Mouse (Mus musculus) adrenal gland, postnatal 10 days (tissue): ENCODE measurements around the gene Avpi1. TPM values are rescaled to one million over a fixed set of nuclear protein-coding genes. Genes with fewer than 3 reads are reported as not detected.
A peak's percentile ranks its signal among the peaks of the same experiment; 100 is the strongest.

Source experiments
- DNase-seq: peaks from one replicate; pipeline ENCODE4 v3.0.0; 2021; ENCODE audit warnings: mixed read lengths
- long read RNA-seq, 2 experiments: library from polyadenylated mRNA; stranded (forward); transcript quantifications; one replicate each; pipeline ENCODE4 v2.0.0; 2021
- total RNA-seq, 2 experiments: library from RNA; stranded (reverse); gene quantifications; 2 replicates each; pipeline ENCODE4 v1.2.3; 2021

Gene Avpi1
- 10 to 100 TPM; 15.9 to 33.2 TPM for total RNA-seq
- long read RNA-seq, experiment 1, transcript Avpi1-201 (3 exons, 1,044 nt): major isoform, 45 of 50 reads
- long read RNA-seq, experiment 1, partial matches to known transcripts: 5 of 50 reads
- long read RNA-seq, experiment 1, other reads (novel, unspliced or antisense): 0 of 50 reads
- long read RNA-seq, experiment 2, transcript Avpi1-201 (3 exons, 1,044 nt): major isoform, 19 of 20 reads
- long read RNA-seq, experiment 2, partial matches to known transcripts: 0 of 20 reads
- long read RNA-seq, experiment 2, other reads (novel, unspliced or antisense): 1 of 20 reads

- DNase-seq: peak; percentile 98
Observed at GRCm38 (mm10) chr19:42128787-42129508, at the start of gene Avpi1. Avpi1 (minus strand) TSS chr19:42129059.

- no peak for DNase-seq
Observed at GRCm38 (mm10) chr19:42177461-42177860, 48.6 kb upstream of the Avpi1 start.

GRCm38 (mm10) chr19:42176841-42177240 lies 48.0 kb upstream of the Avpi1 start:
- no peak for DNase-seq

- DNase-seq: peak; percentile 95
Observed at GRCm38 (mm10) chr19:42170025-42170969, 41.4 kb upstream of the Avpi1 start.

GRCm38 (mm10) chr19:42169322-42169975 lies 40.6 kb upstream of the Avpi1 start:
- DNase-seq: no peak

- DNase-seq: no peak
Observed at GRCm38 (mm10) chr19:42167489-42167888, 38.6 kb upstream of the Avpi1 start.

- DNase-seq: no peak
Observed at GRCm38 (mm10) chr19:42166766-42167165, 37.9 kb upstream of the Avpi1 start.

GRCm38 (mm10) chr19:42166130-42166529 lies 37.3 kb upstream of the Avpi1 start:
- DNase-seq: peak; percentile 95

- DNase-seq: no peak
Observed at GRCm38 (mm10) chr19:42164188-42164587, 35.3 kb upstream of the Avpi1 start.

- no peak for DNase-seq
Observed at GRCm38 (mm10) chr19:42163764-42164163, 34.9 kb upstream of the Avpi1 start, which contains the start of gene Zfyve27. Zfyve27 (plus strand) TSS chr19:42163951.

GRCm38 (mm10) chr19:42158246-42159017 lies 29.6 kb upstream of the Avpi1 start:
- DNase-seq: no peak

GRCm38 (mm10) chr19:42157493-42158237 lies 28.8 kb upstream of the Avpi1 start:
- no peak for DNase-seq

- peak; percentile 93 for DNase-seq
Observed at GRCm38 (mm10) chr19:42151990-42152389, 23.1 kb upstream of the Avpi1 start.

GRCm38 (mm10) chr19:42148569-42148860 lies 19.7 kb upstream of the Avpi1 start:
- no peak for DNase-seq

GRCm38 (mm10) chr19:42147769-42148568 lies 19.1 kb upstream of the Avpi1 start:
- DNase-seq: peak; percentile 86

- DNase-seq: peak; percentile 88
Observed at GRCm38 (mm10) chr19:42147170-42147768, 18.4 kb upstream of the Avpi1 start, which contains the start of gene Marveld1. Marveld1 (plus strand) TSS chr19:42147400.

GRCm38 (mm10) chr19:42146276-42147010 lies 17.6 kb upstream of the Avpi1 start:
- DNase-seq: no peak

GRCm38 (mm10) chr19:42145731-42146130 lies 16.9 kb upstream of the Avpi1 start:
- DNase-seq: no peak
